Mouse (Mus musculus): Measurements from ENCODE around the gene Wfikkn2. TPM values are rescaled to one million over a fixed set of nuclear protein-coding genes. Genes with fewer than 3 reads are reported as not detected.

Gene Wfikkn2
- polyA plus RNA-seq, 1 experiment, result 0.75 TPM

- Histone ChIP-seq H3K27ac (ENCODE audit: insufficient read depth, low read length) (no peak overlapping the region), H3K4me1 (ENCODE audit: control insufficient read depth, insufficient read depth, low read length) (no peaks in the 10 kb centered on the region), H3K27me3 (ENCODE audit: control insufficient read depth, insufficient read depth, low read length) (no peaks in the 10 kb centered on the region), H3K4me3 (replicated peaks; ENCODE audit: insufficient read depth, low read depth, low read length) (no peak overlapping the region)
- no peak for TF ChIP-seq CTCF (IDR thresholded peaks at IDR 0.05; ENCODE audit: borderline replicate concordance, insufficient read depth, low read depth, low read length)
- 82% methylated on average over 10 of the region's 10 CpGs for WGBS
- no peak for DNase-seq
These were observed 39.2 kb downstream of the Wfikkn2 start for GRCm38 (mm10) chr11:94206398-94207114.

GRCm38 (mm10) chr11:94203066-94203465 lies 42.7 kb downstream of the Wfikkn2 start:
- TF ChIP-seq CTCF (IDR thresholded peaks at IDR 0.05; ENCODE audit: borderline replicate concordance, insufficient read depth, low read depth, low read length) (no peak), POLR2A (IDR thresholded peaks at IDR 0.05; ENCODE audit: borderline replicate concordance, insufficient read depth, low read length) (no peak)

GRCm38 (mm10) chr11:94202106-94202505 lies 43.7 kb downstream of the Wfikkn2 start:
- 91% methylated on average over 5 of the region's 5 CpGs for WGBS

More at GRCm38 (mm10) chr11:94203066-94203465, 42.7 kb downstream of the Wfikkn2 start:
- H3K27ac ChIP-seq (ENCODE audit: insufficient read depth, low read length), result no peak overlapping the region
- H3K27me3 ChIP-seq (ENCODE audit: control insufficient read depth, insufficient read depth, low read length), result no peaks in the 10 kb centered on the region
- H3K4me3 ChIP-seq (replicated peaks; ENCODE audit: insufficient read depth, low read depth, low read length), result no peak overlapping the region
- no peaks in the 10 kb centered on the region for H3K4me1 ChIP-seq (ENCODE audit: control insufficient read depth, insufficient read depth, low read length)
- 78% methylated on average over 3 of the region's 3 CpGs for WGBS
- no peak for DNase-seq

GRCm38 (mm10) chr11:94200422-94200821 lies 45.4 kb downstream of the Wfikkn2 start:
- WGBS, result 91% methylated on average over 4 of the region's 4 CpGs
- no peak for DNase-seq

More at GRCm38 (mm10) chr11:94202106-94202505, 43.7 kb downstream of the Wfikkn2 start:
- Histone ChIP-seq H3K27me3 (ENCODE audit: control insufficient read depth, insufficient read depth, low read length) (no peaks in the 10 kb centered on the region), H3K4me3 (replicated peaks; ENCODE audit: insufficient read depth, low read depth, low read length) (no peak overlapping the region), H3K27ac (ENCODE audit: insufficient read depth, low read length) (no peak overlapping the region), H3K4me1 (ENCODE audit: control insufficient read depth, insufficient read depth, low read length) (no peaks in the 10 kb centered on the region)
- no peak for TF ChIP-seq POLR2A (IDR thresholded peaks at IDR 0.05; ENCODE audit: borderline replicate concordance, insufficient read depth, low read length)
- TF ChIP-seq CTCF (IDR thresholded peaks at IDR 0.05; ENCODE audit: borderline replicate concordance, insufficient read depth, low read depth, low read length), result no peak
- DNase-seq, result no peak

GRCm38 (mm10) chr11:94199771-94200170 lies 46.0 kb downstream of the Wfikkn2 start:
- no peak for DNase-seq
- H3K27ac ChIP-seq (ENCODE audit: insufficient read depth, low read length), result no peak overlapping the region
- TF ChIP-seq CTCF (IDR thresholded peaks at IDR 0.05; ENCODE audit: borderline replicate concordance, insufficient read depth, low read depth, low read length) (no peak), POLR2A (IDR thresholded peaks at IDR 0.05; ENCODE audit: borderline replicate concordance, insufficient read depth, low read length) (no peak)
- no peaks in the 10 kb centered on the region for H3K4me1 ChIP-seq (ENCODE audit: control insufficient read depth, insufficient read depth, low read length)
- no peak overlapping the region for H3K4me3 ChIP-seq (replicated peaks; ENCODE audit: insufficient read depth, low read depth, low read length)
- 62% methylated on average over 2 of the region's 2 CpGs for WGBS
- H3K27me3 ChIP-seq (ENCODE audit: control insufficient read depth, insufficient read depth, low read length), result no peaks in the 10 kb centered on the region

More at GRCm38 (mm10) chr11:94200422-94200821, 45.4 kb downstream of the Wfikkn2 start:
- Histone ChIP-seq H3K4me3 (replicated peaks; ENCODE audit: insufficient read depth, low read depth, low read length) (no peak overlapping the region), H3K27me3 (ENCODE audit: control insufficient read depth, insufficient read depth, low read length) (no peaks in the 10 kb centered on the region), H3K4me1 (ENCODE audit: control insufficient read depth, insufficient read depth, low read length) (no peaks in the 10 kb centered on the region), H3K27ac (ENCODE audit: insufficient read depth, low read length) (no peak overlapping the region)
- TF ChIP-seq POLR2A (IDR thresholded peaks at IDR 0.05; ENCODE audit: borderline replicate concordance, insufficient read depth, low read length), result no peak

- no peak overlapping the region for H3K4me3 ChIP-seq (replicated peaks; ENCODE audit: insufficient read depth, low read depth, low read length)
- 94% methylated on average over 7 of the region's 7 CpGs for WGBS
- no peak overlapping the region for H3K27ac ChIP-seq (ENCODE audit: insufficient read depth, low read length)
- TF ChIP-seq POLR2A (IDR thresholded peaks at IDR 0.05; ENCODE audit: borderline replicate concordance, insufficient read depth, low read length) (no peak), CTCF (IDR thresholded peaks at IDR 0.05; ENCODE audit: borderline replicate concordance, insufficient read depth, low read depth, low read length) (no peak)
- H3K4me1 ChIP-seq (ENCODE audit: control insufficient read depth, insufficient read depth, low read length), result no peaks in the 10 kb centered on the region
- DNase-seq, result no peak
- no peaks in the 10 kb centered on the region for H3K27me3 ChIP-seq (ENCODE audit: control insufficient read depth, insufficient read depth, low read length)
These were observed 47.2 kb downstream of the Wfikkn2 start for GRCm38 (mm10) chr11:94198405-94199146.

GRCm38 (mm10) chr11:94196311-94196710 lies 49.5 kb downstream of the Wfikkn2 start:
- no peak for TF ChIP-seq POLR2A (IDR thresholded peaks at IDR 0.05; ENCODE audit: borderline replicate concordance, insufficient read depth, low read length)
- DNase-seq, result no peak
- Histone ChIP-seq H3K27me3 (ENCODE audit: control insufficient read depth, insufficient read depth, low read length) (no peaks in the 10 kb centered on the region), H3K27ac (ENCODE audit: insufficient read depth, low read length) (no peak overlapping the region), H3K4me3 (replicated peaks; ENCODE audit: insufficient read depth, low read depth, low read length) (no peak overlapping the region), H3K4me1 (ENCODE audit: control insufficient read depth, insufficient read depth, low read length) (peaks cover 5% of the 10 kb centered on the region)
- WGBS, result 77% methylated on average over 3 of the region's 3 CpGs

- no peak for TF ChIP-seq CTCF (IDR thresholded peaks at IDR 0.05; ENCODE audit: borderline replicate concordance, insufficient read depth, low read depth, low read length)
- TF ChIP-seq POLR2A (IDR thresholded peaks at IDR 0.05; ENCODE audit: borderline replicate concordance, insufficient read depth, low read length), result no peak
- Histone ChIP-seq H3K27ac (ENCODE audit: insufficient read depth, low read length) (no peak overlapping the region), H3K4me3 (replicated peaks; ENCODE audit: insufficient read depth, low read depth, low read length) (no peak overlapping the region), H3K4me1 (ENCODE audit: control insufficient read depth, insufficient read depth, low read length) (peaks cover 5% of the 10 kb centered on the region), H3K27me3 (ENCODE audit: control insufficient read depth, insufficient read depth, low read length) (no peaks in the 10 kb centered on the region)
- 23% methylated on average over 2 of the region's 2 CpGs for WGBS
- no peak for DNase-seq
These were observed 52.7 kb downstream of the Wfikkn2 start for GRCm38 (mm10) chr11:94193109-94193508.

Data from cerebellum, adult 2 months (tissue).